In the genomic region with DNA sequence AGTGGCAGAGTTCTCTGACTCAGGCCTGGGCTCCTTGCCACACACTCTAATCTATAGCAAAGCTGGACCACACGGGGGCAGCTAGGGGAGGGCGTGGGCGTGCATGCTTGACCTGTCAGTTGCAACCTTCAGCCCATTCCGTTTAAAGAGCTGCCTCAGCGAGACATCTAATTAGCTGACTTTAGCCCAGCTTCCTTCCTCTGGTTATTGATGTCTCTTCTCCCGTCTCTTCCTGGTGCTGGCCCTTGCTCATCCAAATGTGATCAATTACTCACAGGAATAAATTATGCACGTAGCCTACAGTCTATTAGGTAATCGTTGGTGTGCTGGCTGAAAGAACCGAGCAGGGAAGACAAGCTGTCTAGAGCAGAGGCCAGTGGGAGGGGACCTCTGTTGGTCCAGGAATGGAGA, we compare ENCODE assay signal across 8 mouse cellular contexts.
A peak's percentile ranks its signal among the peaks of the same experiment; 100 is the strongest.
DNase-seq lines count a peak whose midpoint lies in the region; ATAC-seq and TF ChIP-seq lines count a peak whose summit lies in the region.

No protein-coding gene starts in this region.

- 7% methylated on average over 9 of the region's 9 CpGs for WGBS in kidney, postnatal 0 days
- 21% methylated on average over 9 of the region's 9 CpGs for WGBS in macrophage (ENCODE audit: missing documents)
- WGBS in thymus, adult 2 months: 65% methylated on average over 9 of the region's 9 CpGs

- H3K27ac ChIP-seq in kidney, postnatal 0 days: no peak overlapping the region
- peak overlapping the region; percentile 39 for H3K27ac ChIP-seq in macrophage
- no peak overlapping the region for H3K27ac ChIP-seq in thymus, adult 2 months (ENCODE audit: control insufficient read depth, insufficient read depth, low read length)

- peak; percentile 67 for DNase-seq in kidney, postnatal 0 days (ENCODE audit: low spot score)
- DNase-seq in kidney, adult 11 months: no peak
- peak; percentile 92 for DNase-seq in Muller cell, postnatal 12 days (ENCODE audit: inconsistent ontology term)
- peak; percentile 35 for DNase-seq in brain, adult 2 months (ENCODE audit: low read depth, low spot score)
- DNase-seq in layer of hippocampus, adult 9-11 months: no peak
- no peak for DNase-seq in thymus, adult 2 months
- DNase-seq in cerebellum, postnatal 4 days (ENCODE audit: low spot score in 2 of 2): no peak

- H3K9me3 ChIP-seq in kidney, postnatal 0 days (replicated peaks; ENCODE audit: low read length): no peaks in the 10 kb centered on the region

- no peaks in the 10 kb centered on the region for H3K79me2 ChIP-seq in macrophage (ENCODE audit: inconsistent target)

- TF ChIP-seq CTCF in kidney, postnatal 0 days (IDR thresholded peaks at IDR 0.05; ENCODE audit: low read depth): peak; percentile 57
- TF ChIP-seq CTCF in thymus, adult 2 months (IDR thresholded peaks at IDR 0.05; ENCODE audit: borderline replicate concordance, control insufficient read depth, extremely low read depth, insufficient read depth, low read length, poor library complexity): no peak

- no peak overlapping the region for H3K4me2 ChIP-seq in kidney, postnatal 0 days (ENCODE audit: low read length)

- no peaks in the 10 kb centered on the region; the same call in 1 of the 2 replicates for H3K4me1 ChIP-seq in kidney, postnatal 0 days (replicated peaks; ENCODE audit: insufficient read depth, low read length)
- peaks cover 7% of the 10 kb centered on the region; the same call in 1 of the 2 replicates for H3K4me1 ChIP-seq in thymus, adult 2 months (replicated peaks; ENCODE audit: control insufficient read depth, insufficient read depth, low read length)

- no peak for TF ChIP-seq POLR2A in thymus, adult 2 months (IDR thresholded peaks at IDR 0.05; ENCODE audit: control insufficient read depth, extremely low read depth, insufficient read depth, low read length, poor library complexity)

- no peaks in the 10 kb centered on the region for H3K36me3 ChIP-seq in kidney, postnatal 0 days (ENCODE audit: insufficient read depth, low read length)
- H3K36me3 ChIP-seq in macrophage (ENCODE audit: inconsistent target): no peaks in the 10 kb centered on the region
- H3K36me3 ChIP-seq in thymus, adult 2 months (ENCODE audit: control insufficient read depth, insufficient read depth, low read length): no peaks in the 10 kb centered on the region

- H3K9ac ChIP-seq in kidney, postnatal 0 days (ENCODE audit: low read depth, low read length): no peak overlapping the region

- no peak overlapping the region for H3K4me3 ChIP-seq in kidney, postnatal 0 days (replicated peaks; ENCODE audit: low read depth, low read length)
- H3K4me3 ChIP-seq in macrophage (ENCODE audit: inconsistent target): no peak overlapping the region
- H3K4me3 ChIP-seq in thymus, adult 2 months (ENCODE audit: control insufficient read depth, insufficient read depth, low read length): no peak overlapping the region

- peaks cover 9% of the 10 kb centered on the region for H3K27me3 ChIP-seq in kidney, postnatal 0 days (ENCODE audit: insufficient read depth, low read length)
- H3K27me3 ChIP-seq in thymus, adult 2 months (ENCODE audit: control insufficient read depth, insufficient read depth, low read length): no peaks in the 10 kb centered on the region

- ATAC-seq in kidney, postnatal 0 days (replicated peaks; ENCODE audit: low FRiP score, low read depth): no peak

Comparison
In these comparisons a context has a peak if more than half of its experiments do, and no peak if none do; other contexts are left out.
1. DNase-seq: peak in kidney, postnatal 0 days (single experiment), Muller cell, postnatal 12 days (single experiment) and brain, adult 2 months (single experiment); none in kidney, adult 11 months (single experiment), layer of hippocampus, adult 9-11 months (single experiment), thymus, adult 2 months (single experiment) and cerebellum, postnatal 4 days (0 of 2).